Mouse (Mus musculus): Measurements from ENCODE around the gene Cyp4f14.

DNA sequence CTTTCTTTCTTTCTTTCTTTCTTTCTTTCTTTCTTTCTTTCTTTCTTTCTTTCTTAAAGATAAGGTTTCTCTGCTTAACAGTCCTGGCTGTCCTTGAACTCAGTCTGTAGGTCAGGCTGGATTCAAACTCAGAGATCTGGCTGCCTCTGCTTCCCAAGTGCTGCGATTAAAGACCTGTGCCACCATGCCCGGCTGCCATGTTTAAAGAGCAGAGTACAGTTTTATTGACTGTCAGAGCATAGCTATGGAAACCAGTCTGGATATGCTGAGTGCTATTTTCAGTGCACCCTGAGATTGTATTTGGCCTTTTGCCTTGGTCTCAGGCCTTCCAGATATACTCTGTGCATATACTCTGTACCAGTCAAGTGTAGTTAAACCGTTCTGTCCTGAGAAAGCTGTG, 26.5 kb upstream of the Cyp4f14 start:
- TF ChIP-seq CTCF (IDR thresholded peaks at IDR 0.05; ENCODE audit: low read depth) (no peak), EP300 (IDR thresholded peaks at IDR 0.05; ENCODE audit: low read depth) (no peak)
